Mouse (Mus musculus) liver, embryonic 14.5 days (tissue): ENCODE measurements around the gene Spata21.

Source experiments
- CTCF ChIP-seq: IDR thresholded peaks from 2 replicates; pipeline ENCODE4 v1.5.1; 2016; ENCODE audit warnings: antibody characterized with exemption, low read depth, control low read depth
- EP300 ChIP-seq: IDR thresholded peaks from 2 replicates; pipeline ENCODE4 v1.6.1; 2016; ENCODE audit warnings: antibody characterized with exemption, low read depth

- TF ChIP-seq CTCF (no peak), EP300 (no peak)
Measured at GRCm38 (mm10) chr4:141076761-141077506, 11.2 kb upstream of the Spata21 start.
